Mouse (Mus musculus) thymus, adult 2 months (tissue): Measurements from ENCODE around the gene Cnksr3. TPM values are rescaled to one million over a fixed set of nuclear protein-coding genes. Genes with fewer than 3 reads are reported as not detected.

Source experiments
- DNase-seq: peaks from one replicate; pipeline ENCODE4 v3.0.0; 2021
- H3K27ac ChIP-seq: fragments of 200-500 bp; 2 replicates; pipeline ENCODE4 v1.5.1; 2012; ENCODE audit warnings: low read length, control low read depth; ENCODE audit not compliant: control insufficient read depth, insufficient read depth
- H3K27me3 ChIP-seq: fragments of 200-500 bp; 2 replicates; pipeline ENCODE4 v1.6.1; 2012; ENCODE audit warnings: mild to moderate bottlenecking, low read length, moderate library complexity, mixed read lengths; ENCODE audit not compliant: control insufficient read depth, insufficient read depth
- H3K36me3 ChIP-seq: fragments of 200-500 bp; 2 replicates; pipeline ENCODE4 v1.6.1; 2012; ENCODE audit warnings: mild to moderate bottlenecking, low read length, moderate library complexity; ENCODE audit not compliant: control insufficient read depth, insufficient read depth
- H3K4me1 ChIP-seq: fragments of 200-500 bp; replicated peaks from 2 replicates; pipeline ENCODE4 v1.6.1; 2012; ENCODE audit warnings: low read length; ENCODE audit not compliant: control insufficient read depth, insufficient read depth
- H3K4me3 ChIP-seq: fragments of 200-500 bp; 2 replicates; pipeline ENCODE4 v1.5.1; 2012; ENCODE audit warnings: mild to moderate bottlenecking, low read length, control low read depth, moderate library complexity; ENCODE audit not compliant: control insufficient read depth, insufficient read depth
- CTCF ChIP-seq: fragments of 200-500 bp; IDR thresholded peaks from 2 replicates; pipeline ENCODE4 v1.5.1; 2012; ENCODE audit warnings: mild to moderate bottlenecking, control low read depth, low read length, moderate library complexity, borderline replicate concordance; ENCODE audit not compliant: control insufficient read depth, poor library complexity, insufficient read depth; ENCODE audit errors: extremely low read depth
- POLR2A ChIP-seq: fragments of 200-500 bp; IDR thresholded peaks from 2 replicates; pipeline ENCODE4 v1.6.1; 2012; ENCODE audit warnings: mild to moderate bottlenecking, low read length, control low read depth, moderate library complexity; ENCODE audit not compliant: control insufficient read depth, poor library complexity, insufficient read depth; ENCODE audit errors: extremely low read depth
- WGBS: fragments of 180-500 bp; shearing (Covaris S2); methylation state at CpG from one replicate; pipeline ENCODE4 v1.1.7; 2018; 5-methylcytosine and 5-hydroxymethylcytosine counted together
- polyA plus RNA-seq: library from polyadenylated mRNA; depleted of rRNA; stranded (reverse); fragments of >200 nt; gene quantifications from 2 replicates; pipeline ENCODE4 v1.2.3, GENCODE M21; 2012

Cnksr3 gene
- polyA plus RNA-seq, 1 experiment: 6.2 TPM

GRCm38 (mm10) chr10:7207301-7207700, 4.7 kb downstream of the Cnksr3 start:
- 96% methylated on average over 11 of the region's 11 CpGs for WGBS
- Histone ChIP-seq H3K4me3 (no peak overlapping the region), H3K36me3 (no peaks in the 10 kb centered on the region), H3K27me3 (no peaks in the 10 kb centered on the region), H3K27ac (no peak overlapping the region), H3K4me1 (peaks cover 6% of the 10 kb centered on the region)
- no peak for DNase-seq
- TF ChIP-seq CTCF (no peak), POLR2A (no peak)

- H3K27me3 ChIP-seq: no peaks in the 10 kb centered on the region
- no peak overlapping the region for H3K4me3 ChIP-seq
- 87% methylated on average over 7 of the region's 7 CpGs for WGBS
- no peak overlapping the region for H3K27ac ChIP-seq
- H3K36me3 ChIP-seq: no peaks in the 10 kb centered on the region
- H3K4me1 ChIP-seq: peaks cover 6% of the 10 kb centered on the region
- no peak for DNase-seq
- TF ChIP-seq POLR2A (no peak), CTCF (no peak)
These were observed 5.5 kb downstream of the Cnksr3 start for GRCm38 (mm10) chr10:7206571-7206970.

DNA sequence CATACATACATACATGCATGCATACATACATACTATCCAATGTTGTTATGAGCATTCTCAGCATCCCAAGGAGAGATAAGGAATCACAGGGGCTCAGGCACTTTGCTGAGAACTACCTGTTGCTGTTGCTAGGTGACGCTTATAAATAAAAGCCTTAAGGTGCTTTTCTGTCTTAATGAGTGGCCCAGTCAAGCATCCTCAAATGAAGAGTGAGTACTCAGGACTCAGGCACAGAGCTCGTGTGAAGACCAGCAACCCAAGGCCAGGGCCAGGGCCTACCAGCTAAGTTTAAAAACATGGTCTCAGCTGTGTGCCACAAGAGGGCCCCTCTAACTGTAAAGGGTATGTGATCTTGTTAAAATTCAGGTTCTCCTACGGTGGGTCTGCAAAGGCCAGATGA, 6.5 kb downstream of the Cnksr3 start:
- Histone ChIP-seq H3K36me3 (no peaks in the 10 kb centered on the region), H3K4me1 (peaks cover 2% of the 10 kb centered on the region; the same call in 1 of the 2 replicates), H3K4me3 (no peak overlapping the region), H3K27ac (no peak overlapping the region), H3K27me3 (no peaks in the 10 kb centered on the region)
- WGBS: 93% methylated on average over 3 of the region's 3 CpGs
- TF ChIP-seq POLR2A (no peak), CTCF (no peak)
- no peak for DNase-seq

DNA sequence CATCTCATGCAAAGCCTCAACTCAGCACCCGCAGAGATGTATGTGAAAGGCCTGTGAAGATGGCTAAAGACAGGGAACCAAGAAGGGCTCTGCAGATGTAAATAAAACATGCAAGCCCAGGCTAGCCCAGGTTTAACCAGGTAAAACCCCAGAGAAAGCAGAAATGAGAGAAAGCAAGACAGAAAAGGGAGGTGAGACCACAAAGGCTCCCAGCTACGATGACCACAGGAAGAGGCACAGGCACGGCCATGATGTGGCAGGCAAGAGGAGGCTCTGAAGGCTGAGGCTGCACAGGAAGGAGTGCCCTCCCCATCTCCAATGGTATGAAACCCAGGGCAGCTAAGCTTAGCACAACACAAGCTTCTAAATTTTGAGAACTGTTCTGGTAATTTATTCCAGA, 7.1 kb downstream of the Cnksr3 start:
- 55% methylated on average over 3 of the region's 3 CpGs for WGBS
- no peak for DNase-seq
- Histone ChIP-seq H3K27ac (no peak overlapping the region), H3K27me3 (no peaks in the 10 kb centered on the region), H3K4me1 (no peaks in the 10 kb centered on the region), H3K4me3 (no peak overlapping the region), H3K36me3 (no peaks in the 10 kb centered on the region)
- TF ChIP-seq CTCF (no peak), POLR2A (no peak)

DNA sequence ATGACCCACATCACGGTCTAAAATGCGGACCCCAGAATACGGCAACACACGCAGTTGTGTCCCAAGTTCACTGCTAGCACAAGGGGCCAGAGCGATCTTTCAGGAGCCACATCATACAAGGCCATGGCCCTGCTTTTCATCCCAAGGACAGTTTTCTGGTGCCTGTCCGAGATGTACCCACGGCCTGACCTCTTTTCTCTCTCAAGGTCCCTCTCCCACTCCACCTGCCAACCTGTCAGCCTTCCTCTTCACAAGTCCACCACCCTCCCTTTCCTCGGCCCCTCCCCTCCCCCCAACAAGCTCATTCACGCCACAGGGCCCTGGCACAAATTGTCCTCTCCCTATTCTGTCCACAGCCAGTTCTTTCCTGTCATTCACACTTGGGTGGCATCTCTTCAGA, 9.5 kb downstream of the Cnksr3 start:
- Histone ChIP-seq H3K4me1 (no peaks in the 10 kb centered on the region), H3K27ac (no peak overlapping the region), H3K36me3 (no peaks in the 10 kb centered on the region), H3K4me3 (no peak overlapping the region), H3K27me3 (no peaks in the 10 kb centered on the region)
- 97% methylated on average over 9 of the region's 9 CpGs for WGBS
- no peak for TF ChIP-seq POLR2A
- TF ChIP-seq CTCF: no peak
- DNase-seq: no peak

GRCm38 (mm10) chr10:7200665-7201064, 11.4 kb downstream of the Cnksr3 start:
- no peak overlapping the region for H3K27ac ChIP-seq
- 95% methylated on average over 7 of the region's 7 CpGs for WGBS
- no peak for DNase-seq
- H3K4me1 ChIP-seq: no peaks in the 10 kb centered on the region
- no peaks in the 10 kb centered on the region for H3K27me3 ChIP-seq
- no peak for TF ChIP-seq POLR2A
- TF ChIP-seq CTCF: no peak
- H3K4me3 ChIP-seq: no peak overlapping the region
- no peaks in the 10 kb centered on the region for H3K36me3 ChIP-seq

DNA sequence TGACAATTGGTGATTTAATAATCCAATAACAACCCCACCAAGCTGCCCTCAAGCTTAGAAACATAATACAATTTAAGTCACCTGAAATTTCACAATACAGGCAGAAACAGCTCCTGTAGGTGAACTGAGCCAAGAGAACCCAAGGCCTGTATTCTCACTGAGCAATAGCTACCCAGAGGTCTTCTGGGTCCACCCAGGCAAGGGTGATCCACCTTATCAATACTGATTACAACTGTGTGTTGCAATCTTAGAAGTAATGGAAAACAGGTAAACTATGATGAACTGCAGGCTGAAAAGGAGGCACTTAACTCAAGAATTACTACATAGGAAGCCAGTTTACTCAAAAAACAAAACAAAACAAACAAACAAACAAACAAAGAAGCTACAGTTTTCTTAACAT, 13.8 kb downstream of the Cnksr3 start:
- Histone ChIP-seq H3K4me3 (no peak overlapping the region), H3K27ac (no peak overlapping the region), H3K36me3 (no peaks in the 10 kb centered on the region), H3K27me3 (no peaks in the 10 kb centered on the region), H3K4me1 (no peaks in the 10 kb centered on the region)
- TF ChIP-seq CTCF: no peak
- no peak for TF ChIP-seq POLR2A
- no peak for DNase-seq
